Mouse (Mus musculus) myocyte (in vitro differentiated cells): ENCODE data around the gene Grm1. TPM values are rescaled to one million over a fixed set of nuclear protein-coding genes. Genes with fewer than 3 reads are reported as not detected.

Experiments
- H3K27me3 ChIP-seq: one replicate; pipeline ENCODE4 v1.6.1; 2011; ENCODE audit not compliant: control insufficient read depth, insufficient read depth, insufficient read length
- H3K36me3 ChIP-seq: one replicate; pipeline ENCODE4 v1.6.1; 2011; ENCODE audit not compliant: control insufficient read depth, insufficient read depth
- H3K4me2 ChIP-seq: one replicate; pipeline ENCODE4 v1.6.1; 2011; ENCODE audit warnings: low read depth, control low read depth
- H3K4me3 ChIP-seq: one replicate; pipeline ENCODE4 v1.5.1; 2011; ENCODE audit warnings: mild to moderate bottlenecking, control low read depth, moderate library complexity
- H3K79me2 ChIP-seq: one replicate; pipeline ENCODE4 v1.6.1; 2011; ENCODE audit not compliant: control insufficient read depth, insufficient read depth
- H3ac ChIP-seq: one replicate; pipeline ENCODE4 v1.6.1; 2011; ENCODE audit not compliant: control insufficient read depth, insufficient read length
- CEBPB ChIP-seq: IDR thresholded peaks from 2 replicates; pipeline ENCODE4 v1.6.1; 2011; ENCODE audit warnings: mild to moderate bottlenecking, moderate library complexity; ENCODE audit not compliant: poor library complexity, insufficient read depth, severe bottlenecking
- E2F4 ChIP-seq: IDR thresholded peaks from one replicate; pipeline ENCODE4 v1.6.1; 2011; ENCODE audit warnings: mild to moderate bottlenecking, control low read depth, moderate library complexity; ENCODE audit not compliant: insufficient read depth
- MAX ChIP-seq: IDR thresholded peaks from one replicate; pipeline ENCODE4 v1.6.1; 2011; ENCODE audit warnings: low read depth, mild to moderate bottlenecking, control low read depth
- MYOD1 ChIP-seq, 3 experiments: IDR thresholded peaks; one replicate each; pipeline ENCODE4 v1.6.1; 2011; ENCODE audit warnings: control low read depth in 2 of 3, low read depth in 2 of 3, mild to moderate bottlenecking in 2 of 3, moderate library complexity in 1 of 3; ENCODE audit not compliant: insufficient read length in 2 of 3, control insufficient read depth in 1 of 3
- MYOG ChIP-seq, 3 experiments: IDR thresholded peaks; one replicate each; pipeline ENCODE4 v1.6.1; 2011; ENCODE audit warnings: control low read depth in 2 of 3, low read depth in 2 of 3, mild to moderate bottlenecking in 2 of 3; ENCODE audit not compliant: insufficient read length in 2 of 3, control insufficient read depth in 1 of 3, insufficient read depth in 1 of 3
- POLR2A ChIP-seq: IDR thresholded peaks from one replicate; pipeline ENCODE4 v1.6.1; 2011; ENCODE audit warnings: low read depth, mild to moderate bottlenecking, control low read depth, moderate library complexity; ENCODE audit not compliant: insufficient read length
- POLR2AphosphoS2 ChIP-seq: IDR thresholded peaks from one replicate; pipeline ENCODE4 v1.6.1; 2011; ENCODE audit warnings: low read depth, control low read depth; ENCODE audit not compliant: insufficient read length
- REST ChIP-seq: IDR thresholded peaks from one replicate; pipeline ENCODE4 v1.6.1; 2011; ENCODE audit warnings: mild to moderate bottlenecking, control low read depth, moderate library complexity; ENCODE audit not compliant: insufficient read depth, insufficient read length
- SRF ChIP-seq: IDR thresholded peaks from one replicate; pipeline ENCODE4 v1.6.1; 2011; ENCODE audit warnings: low read depth; ENCODE audit not compliant: control insufficient read depth, insufficient read length
- TCF12 ChIP-seq: IDR thresholded peaks from one replicate; pipeline ENCODE4 v1.6.1; 2011; ENCODE audit warnings: mild to moderate bottlenecking, control low read depth; ENCODE audit not compliant: poor library complexity, insufficient read depth, severe bottlenecking
- TCF3 ChIP-seq: IDR thresholded peaks from one replicate; pipeline ENCODE4 v1.6.1; 2011; ENCODE audit warnings: low read depth, control low read depth; ENCODE audit not compliant: insufficient read length
- USF1 ChIP-seq: IDR thresholded peaks from one replicate; pipeline ENCODE4 v1.6.1; 2011; ENCODE audit warnings: low read depth, mild to moderate bottlenecking, control low read depth, moderate library complexity
- polyA plus RNA-seq: library from polyadenylated mRNA; unstranded; fragments of >200 nt; fragmentation: generic; extraction: Trizol; gene quantifications from one replicate; pipeline ENCODE4 v1.2.1, GENCODE M21; 2012; ENCODE audit warnings: missing spikeins

Gene Grm1
- polyA plus RNA-seq, 1 experiment = 0.01 TPM

- Histone ChIP-seq H3ac (no peak overlapping the region), H3K79me2 (no peaks in the 10 kb centered on the region), H3K27me3 (no peaks in the 10 kb centered on the region), H3K36me3 (no peaks in the 10 kb centered on the region), H3K4me2 (no peak overlapping the region), H3K4me3 (no peak overlapping the region)
- TF ChIP-seq USF1 (no peak), REST (no peak), TCF3 (no peak), POLR2AphosphoS2 (no peak), POLR2A (no peak), TCF12 (no peak), E2F4 (no peak), CEBPB (no peak), MAX (no peak), SRF (no peak), MYOD1 (IDR thresholded peaks at IDR 0.05; ENCODE audit: control insufficient read depth in 1 of 3, insufficient read length in 2 of 3, low read depth in 2 of 3) (no peak), MYOG (IDR thresholded peaks at IDR 0.05; ENCODE audit: control insufficient read depth in 1 of 3, insufficient read depth in 1 of 3, insufficient read length in 2 of 3, low read depth in 2 of 3) (no peak)
These were observed 63.1 kb downstream of the Grm1 start for GRCm38 (mm10) chr10:11018970-11019531.

- H3ac ChIP-seq = no peak overlapping the region
- no peak for TF ChIP-seq TCF3
- no peak for TF ChIP-seq REST
- no peak for TF ChIP-seq USF1
- no peak for TF ChIP-seq E2F4
- no peak for TF ChIP-seq SRF
- TF ChIP-seq TCF12 = no peak
- no peak for TF ChIP-seq MYOD1 (IDR thresholded peaks at IDR 0.05; ENCODE audit: control insufficient read depth in 1 of 3, insufficient read length in 2 of 3, low read depth in 2 of 3)
- no peak for TF ChIP-seq CEBPB
- TF ChIP-seq MAX = no peak
- no peak for TF ChIP-seq POLR2A
- no peak for TF ChIP-seq POLR2AphosphoS2
- no peak for TF ChIP-seq MYOG (IDR thresholded peaks at IDR 0.05; ENCODE audit: control insufficient read depth in 1 of 3, insufficient read depth in 1 of 3, insufficient read length in 2 of 3, low read depth in 2 of 3)
- no peaks in the 10 kb centered on the region for H3K27me3 ChIP-seq
- H3K79me2 ChIP-seq = no peaks in the 10 kb centered on the region
- no peak overlapping the region for H3K4me3 ChIP-seq
- H3K36me3 ChIP-seq = no peaks in the 10 kb centered on the region
- H3K4me2 ChIP-seq = no peak overlapping the region
These were observed 68.5 kb downstream of the Grm1 start for GRCm38 (mm10) chr10:11013653-11014052.

GRCm38 (mm10) chr10:10996766-10997165, 85.4 kb downstream of the Grm1 start:
- H3K4me3 ChIP-seq = no peak overlapping the region
- H3K4me2 ChIP-seq = no peak overlapping the region
- no peaks in the 10 kb centered on the region for H3K27me3 ChIP-seq
- no peaks in the 10 kb centered on the region for H3K36me3 ChIP-seq
- TF ChIP-seq USF1 = no peak
- TF ChIP-seq REST = no peak
- TF ChIP-seq POLR2AphosphoS2 = no peak
- no peak for TF ChIP-seq TCF3
- TF ChIP-seq SRF = no peak
- no peak for TF ChIP-seq POLR2A
- TF ChIP-seq E2F4 = no peak
- no peak for TF ChIP-seq MYOG (IDR thresholded peaks at IDR 0.05; ENCODE audit: control insufficient read depth in 1 of 3, insufficient read depth in 1 of 3, insufficient read length in 2 of 3, low read depth in 2 of 3)
- no peak for TF ChIP-seq CEBPB
- TF ChIP-seq MAX = no peak
- TF ChIP-seq TCF12 = no peak
- TF ChIP-seq MYOD1 (IDR thresholded peaks at IDR 0.05; ENCODE audit: control insufficient read depth in 1 of 3, insufficient read length in 2 of 3, low read depth in 2 of 3) = no peak
- no peaks in the 10 kb centered on the region for H3K79me2 ChIP-seq
- H3ac ChIP-seq = no peak overlapping the region

GRCm38 (mm10) chr10:10991708-10992107, 90.4 kb downstream of the Grm1 start:
- Histone ChIP-seq H3K36me3 (no peaks in the 10 kb centered on the region), H3K4me2 (no peak overlapping the region), H3K4me3 (no peak overlapping the region), H3K27me3 (no peaks in the 10 kb centered on the region), H3ac (no peak overlapping the region), H3K79me2 (no peaks in the 10 kb centered on the region)
- TF ChIP-seq USF1 (no peak), MAX (no peak), MYOG (IDR thresholded peaks at IDR 0.05; ENCODE audit: control insufficient read depth in 1 of 3, insufficient read depth in 1 of 3, insufficient read length in 2 of 3, low read depth in 2 of 3) (no peak), SRF (no peak), TCF12 (no peak), POLR2AphosphoS2 (no peak), TCF3 (no peak), CEBPB (no peak), POLR2A (no peak), E2F4 (no peak), REST (no peak), MYOD1 (IDR thresholded peaks at IDR 0.05; ENCODE audit: control insufficient read depth in 1 of 3, insufficient read length in 2 of 3, low read depth in 2 of 3) (no peak)
